ENCODE assay signal across 8 mouse cellular contexts in genomic region chr12:9574244-9574871, GRCm38 (mm10). TPM values are rescaled to one million over a fixed set of nuclear protein-coding genes. Genes with fewer than 3 reads are reported as not detected.
DNase-seq lines count a peak whose midpoint lies in the region; ATAC-seq lines count a peak whose summit lies in the region.

No protein-coding gene starts in this region.

- H3K4me1 ChIP-seq in embryonic facial prominence, embryonic 11.5 days (ENCODE audit: control insufficient read depth, insufficient read depth, low read length) = peaks cover 3% of the 10 kb centered on the region
- H3K4me1 ChIP-seq in heart, embryonic 12.5 days (replicated peaks) = peaks cover 25% of the 10 kb centered on the region
- peaks cover 8% of the 10 kb centered on the region for H3K4me1 ChIP-seq in kidney, embryonic 14.5 days (ENCODE audit: control insufficient read depth, insufficient read depth, low read length)

- DNase-seq in ES-CJ7 (ENCODE audit: low read depth, low spot score) = peak; percentile 55
- DNase-seq in embryonic facial prominence, embryonic 11.5 days (ENCODE audit: low spot score) = peak; percentile 77
- DNase-seq in lung, postnatal 10 days = peak; percentile 69
- peak; percentile 74 for DNase-seq in testis, postnatal 10 days (ENCODE audit: low spot score)
- no peak for DNase-seq in layer of hippocampus, postnatal 36 days
- no peak for DNase-seq in thymus, postnatal 14 days

- peak overlapping the region; percentile 67 for H3K4me2 ChIP-seq in embryonic facial prominence, embryonic 11.5 days (ENCODE audit: low read depth, low read length)
- H3K4me2 ChIP-seq in heart, embryonic 12.5 days = peak overlapping the region; percentile 96
- peak overlapping the region; percentile 62 for H3K4me2 ChIP-seq in kidney, embryonic 14.5 days (replicated peaks; ENCODE audit: low read depth, low read length)

- peak; percentile 68 for ATAC-seq in embryonic facial prominence, embryonic 11.5 days (replicated peaks; ENCODE audit: insufficient number of reproducible peaks, low FRiP score, low TSS enrichment, low read depth)
- ATAC-seq in heart, embryonic 12.5 days (ENCODE audit: insufficient number of reproducible peaks, low FRiP score) = peak; percentile 51; the same call in 1 of the 2 replicates
- ATAC-seq in kidney, embryonic 14.5 days (ENCODE audit: low FRiP score, low TSS enrichment) = peak; percentile 70

- WGBS in embryonic facial prominence, embryonic 11.5 days = under 1% methylated on average over 38 of the region's 38 CpGs
- WGBS in heart, embryonic 12.5 days = under 1% methylated on average over 36 of the region's 38 CpGs
- under 1% methylated on average over 38 of the region's 38 CpGs for WGBS in kidney, embryonic 14.5 days

- H3K36me3 ChIP-seq in embryonic facial prominence, embryonic 11.5 days (replicated peaks; ENCODE audit: control insufficient read depth, insufficient read depth, low read depth, low read length) = no peaks in the 10 kb centered on the region
- H3K36me3 ChIP-seq in heart, embryonic 12.5 days = no peaks in the 10 kb centered on the region
- H3K36me3 ChIP-seq in kidney, embryonic 14.5 days (ENCODE audit: control insufficient read depth, insufficient read depth, low read length) = no peaks in the 10 kb centered on the region

- H3K27me3 ChIP-seq in embryonic facial prominence, embryonic 11.5 days (ENCODE audit: control insufficient read depth, insufficient read depth, low read length) = peaks cover 47% of the 10 kb centered on the region
- H3K27me3 ChIP-seq in heart, embryonic 12.5 days (replicated peaks) = peaks cover 71% of the 10 kb centered on the region
- H3K27me3 ChIP-seq in kidney, embryonic 14.5 days (ENCODE audit: control insufficient read depth, insufficient read depth, low read length) = peaks cover 47% of the 10 kb centered on the region

- peak overlapping the region; percentile 70 for H3K9ac ChIP-seq in embryonic facial prominence, embryonic 11.5 days (replicated peaks; ENCODE audit: low read length)
- peak overlapping the region; percentile 57 for H3K9ac ChIP-seq in heart, embryonic 12.5 days
- peak overlapping the region; percentile 65 for H3K9ac ChIP-seq in kidney, embryonic 14.5 days (ENCODE audit: low read depth, low read length)

- no peaks in the 10 kb centered on the region for H3K9me3 ChIP-seq in embryonic facial prominence, embryonic 11.5 days (replicated peaks; ENCODE audit: control insufficient read depth, low read length)
- no peaks in the 10 kb centered on the region for H3K9me3 ChIP-seq in heart, embryonic 12.5 days (replicated peaks)
- H3K9me3 ChIP-seq in kidney, embryonic 14.5 days (ENCODE audit: control insufficient read depth, low read length) = no peaks in the 10 kb centered on the region

- H3K27ac ChIP-seq in embryonic facial prominence, embryonic 11.5 days (replicated peaks; ENCODE audit: low read depth, low read length) = no peak overlapping the region
- no peak overlapping the region for H3K27ac ChIP-seq in heart, embryonic 12.5 days (ENCODE audit: poor library complexity, severe bottlenecking)
- H3K27ac ChIP-seq in kidney, embryonic 14.5 days (ENCODE audit: low read depth, low read length) = peak overlapping the region; percentile 57; the same call in 1 of the 2 replicates

- peak overlapping the region; percentile 59 for H3K4me3 ChIP-seq in embryonic facial prominence, embryonic 11.5 days (ENCODE audit: low read depth, low read length)
- peak overlapping the region; percentile 58 for H3K4me3 ChIP-seq in heart, embryonic 12.5 days
- peak overlapping the region; percentile 48 for H3K4me3 ChIP-seq in kidney, embryonic 14.5 days (ENCODE audit: low read length)

RNA-seq across cellular contexts. Expression of gene Osr1, which starts 4.4 kb away (rescaled TPM):
- 43.8 and 46.8 TPM in 2 replicates for polyA plus RNA-seq in embryonic facial prominence, embryonic 11.5 days (2014; fragmentation: Nextera tagmentation; extraction: Ambion mirVana)
- polyA plus RNA-seq in heart, embryonic 12.5 days (2016; fragmentation: Nextera tagmentation; extraction: Ambion mirVana) = 9.5 and 10.7 TPM in 2 replicates
- 35.0 and 47.2 TPM in 2 replicates for polyA plus RNA-seq in kidney, embryonic 14.5 days (2014; fragmentation: Nextera tagmentation; extraction: Ambion mirVana)
- total RNA-seq in layer of hippocampus, postnatal 36 days (2021) = 1 to 10 TPM; 3.1 to 4.1 TPM

Comparison
In these comparisons a context has a peak if more than half of its experiments do, and no peak if none do; other contexts are left out.
1. DNase-seq: peak in ES-CJ7 (single experiment), embryonic facial prominence, embryonic 11.5 days (single experiment), lung, postnatal 10 days (single experiment) and testis, postnatal 10 days (single experiment); none in layer of hippocampus, postnatal 36 days (0 of 2) and thymus, postnatal 14 days (single experiment).
2. Peak in every context shown above with its lines, with median percentiles within 50 percentile points of each other: ATAC-seq, H3K4me2 ChIP-seq, H3K4me3 ChIP-seq and H3K9ac ChIP-seq.